Mouse (Mus musculus) cerebellum, postnatal 36 days (tissue): ENCODE measurements around the gene Ppard.

ENCODE experiments used
- DNase-seq, 2 experiments: peaks; one replicate each; pipeline ENCODE4 v3.0.0; 2021 to 2022; ENCODE audit warnings: mixed read lengths in 2 of 2

Gene Ppard

GRCm38 (mm10) chr17:28287980-28288379, 55.5 kb downstream of the Ppard start:
- DNase-seq = no peak

GRCm38 (mm10) chr17:28290262-28290661, 57.8 kb downstream of the Ppard start:
- no peak for DNase-seq

GRCm38 (mm10) chr17:28290671-28291070, 58.2 kb downstream of the Ppard start:
- no peak for DNase-seq

- no peak for DNase-seq
These were observed 58.8 kb downstream of the Ppard start for GRCm38 (mm10) chr17:28291346-28291745.

GRCm38 (mm10) chr17:28293716-28294115, 61.2 kb downstream of the Ppard start:
- no peak for DNase-seq

- DNase-seq = no peak
These were observed 62.2 kb downstream of the Ppard start for GRCm38 (mm10) chr17:28294449-28295333.

- DNase-seq = no peak
These were observed 66.4 kb downstream of the Ppard start for GRCm38 (mm10) chr17:28298888-28299287.

- DNase-seq = no peak
These were observed 67.3 kb downstream of the Ppard start for GRCm38 (mm10) chr17:28299669-28300320.

- no peak for DNase-seq
These were observed 67.8 kb downstream of the Ppard start for GRCm38 (mm10) chr17:28300323-28300722.

GRCm38 (mm10) chr17:28300850-28301249, 68.3 kb downstream of the Ppard start:
- DNase-seq = peak in 1 of 2 experiments; percentile 21

- no peak for DNase-seq
These were observed 72.7 kb downstream of the Ppard start for GRCm38 (mm10) chr17:28305172-28305571.

- DNase-seq = peak; percentile 88 to 94
These were observed 76.0 kb downstream of the Ppard start for GRCm38 (mm10) chr17:28308297-28309195.

GRCm38 (mm10) chr17:28310831-28311230, 78.3 kb downstream of the Ppard start:
- DNase-seq = no peak

GRCm38 (mm10) chr17:28311366-28312132, 79.0 kb downstream of the Ppard start:
- DNase-seq = no peak

- peak in 1 of 2 experiments; percentile 33 for DNase-seq
These were observed 80.0 kb downstream of the Ppard start for GRCm38 (mm10) chr17:28312232-28313211.

- DNase-seq = peak; percentile 91 to 96
These were observed 80.8 kb downstream of the Ppard start, which contains the start of gene Fance for GRCm38 (mm10) chr17:28313212-28313879. Gene Fance, plus strand, starts transcription at chr17:28313519.

- no peak for DNase-seq
These were observed 81.4 kb downstream of the Ppard start for GRCm38 (mm10) chr17:28313880-28314225.

GRCm38 (mm10) chr17:28315611-28316160, 83.2 kb downstream of the Ppard start:
- no peak for DNase-seq

- no peak for DNase-seq
These were observed 84.0 kb downstream of the Ppard start for GRCm38 (mm10) chr17:28316476-28316875.

- no peak for DNase-seq
These were observed 84.6 kb downstream of the Ppard start for GRCm38 (mm10) chr17:28317091-28317490.
